Mouse (Mus musculus) hindbrain, embryonic 15.5 days (tissue): ENCODE data around the gene Apoc2. TPM values are rescaled to one million over a fixed set of nuclear protein-coding genes. Genes with fewer than 3 reads are reported as not detected.

ENCODE experiments used
- ATAC-seq: fragments of 200-750 bp; cut with Nextera tagmentation; 2 replicates; pipeline ENCODE4 v1.8.0; 2017; ENCODE audit warnings: low read depth, moderate number of reproducible peaks, moderate TSS enrichment; ENCODE audit not compliant: low FRiP score
- H3K27ac ChIP-seq: fragments of 300-500 bp; sonication (generic); replicated peaks from 2 replicates; pipeline ENCODE4 v1.5.1; 2015; ENCODE audit warnings: mild to moderate bottlenecking, inconsistent platforms
- H3K27me3 ChIP-seq: fragments of 300-500 bp; sonication (generic); 2 replicates; pipeline ENCODE4 v1.6.1; 2015; ENCODE audit warnings: control low read depth, inconsistent platforms
- H3K36me3 ChIP-seq: fragments of 300-500 bp; sonication (generic); 2 replicates; pipeline ENCODE4 v1.6.1; 2015; ENCODE audit warnings: control low read depth, inconsistent platforms
- H3K4me1 ChIP-seq: fragments of 300-500 bp; sonication (generic); replicated peaks from 2 replicates; pipeline ENCODE4 v1.6.1; 2015; ENCODE audit warnings: control low read depth, inconsistent platforms
- H3K4me2 ChIP-seq: fragments of 300-500 bp; sonication (generic); 2 replicates; pipeline ENCODE4 v1.6.1; 2015; ENCODE audit warnings: moderate library complexity, mild to moderate bottlenecking, inconsistent platforms
- H3K4me3 ChIP-seq: fragments of 300-500 bp; sonication (generic); 2 replicates; pipeline ENCODE4 v1.5.1; 2015; ENCODE audit warnings: mild to moderate bottlenecking, inconsistent platforms
- H3K9ac ChIP-seq: fragments of 300-500 bp; sonication (generic); 2 replicates; pipeline ENCODE4 v1.6.1; 2015; ENCODE audit warnings: inconsistent platforms
- H3K9me3 ChIP-seq: fragments of 300-500 bp; sonication (generic); 2 replicates; pipeline ENCODE4 v1.6.1; 2016; ENCODE audit warnings: control low read depth, inconsistent platforms
- WGBS: fragments of 180-500 bp; shearing (Covaris S2); methylation state at CpG from one replicate; pipeline ENCODE4 v1.1.7; 2015; 5-methylcytosine and 5-hydroxymethylcytosine counted together
- polyA plus RNA-seq: library from polyadenylated mRNA; unstranded; fragments of >200 nt; fragmentation: Nextera tagmentation; extraction: Ambion mirVana; gene quantifications from 2 replicates; pipeline ENCODE4 v1.2.1, GENCODE M21; 2015

Apoc2 gene
- polyA plus RNA-seq, 1 experiment from 2014 or later: 0.58 TPM

DNA sequence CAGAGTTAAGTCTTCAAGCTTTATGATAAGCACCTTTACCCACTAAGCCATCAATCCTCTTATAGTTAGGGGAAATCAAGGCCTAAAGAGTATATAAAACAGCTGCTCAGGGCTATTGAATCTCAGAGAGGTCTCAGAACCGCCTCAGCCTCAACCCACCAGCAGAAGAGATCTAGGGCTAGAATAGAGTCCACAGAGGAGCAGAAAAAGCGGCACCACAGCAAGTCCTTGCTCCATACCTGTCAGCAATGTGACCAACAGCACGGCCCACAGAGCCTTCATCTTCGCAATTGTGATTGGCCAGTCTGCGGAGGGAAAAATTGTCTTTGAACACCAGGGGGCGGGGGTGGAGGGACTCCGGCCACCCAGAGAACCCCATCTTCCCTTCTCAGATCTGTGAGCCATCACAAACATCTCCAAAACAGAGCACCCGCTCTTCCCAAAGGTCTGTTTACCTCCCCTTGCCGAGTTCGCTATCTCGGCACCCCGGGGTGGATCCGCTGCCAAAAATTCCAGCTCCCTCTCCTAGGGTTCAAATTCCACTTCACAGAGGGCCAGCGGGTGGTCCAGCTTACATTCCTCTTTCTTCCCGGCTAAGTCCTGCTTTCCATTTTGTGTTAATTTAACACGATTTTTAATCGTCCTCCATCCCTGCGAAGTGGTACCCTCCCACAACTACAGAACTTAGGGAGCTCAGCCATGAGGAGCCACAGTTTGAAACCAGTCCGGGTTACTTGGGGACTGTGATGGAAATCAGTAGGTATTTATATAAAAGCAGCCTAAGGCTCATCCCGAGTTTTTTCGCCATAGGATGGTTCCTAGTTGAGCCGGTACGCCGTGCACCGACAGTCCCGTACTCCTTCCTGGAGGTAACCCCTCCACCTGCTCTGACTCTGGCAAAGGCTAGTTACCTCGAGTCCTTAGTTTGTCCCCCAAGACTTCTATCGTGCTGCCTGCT is 20.5 kb upstream of the Apoc2 start:
- WGBS: 3% methylated on average over 28 of the region's 28 CpGs
- H3K4me1 ChIP-seq: peaks cover 18% of the 10 kb centered on the region
- H3K36me3 ChIP-seq: no peaks in the 10 kb centered on the region; the same call in 1 of the 2 replicates
- peak overlapping the region; percentile 54 for H3K27ac ChIP-seq
- peak overlapping the region; percentile 34 for H3K4me3 ChIP-seq
- ATAC-seq: no peak
- no peaks in the 10 kb centered on the region for H3K27me3 ChIP-seq
- H3K4me2 ChIP-seq: peak overlapping the region; percentile 58
- peak overlapping the region; percentile 30 for H3K9ac ChIP-seq
- H3K9me3 ChIP-seq: no peaks in the 10 kb centered on the region

DNA sequence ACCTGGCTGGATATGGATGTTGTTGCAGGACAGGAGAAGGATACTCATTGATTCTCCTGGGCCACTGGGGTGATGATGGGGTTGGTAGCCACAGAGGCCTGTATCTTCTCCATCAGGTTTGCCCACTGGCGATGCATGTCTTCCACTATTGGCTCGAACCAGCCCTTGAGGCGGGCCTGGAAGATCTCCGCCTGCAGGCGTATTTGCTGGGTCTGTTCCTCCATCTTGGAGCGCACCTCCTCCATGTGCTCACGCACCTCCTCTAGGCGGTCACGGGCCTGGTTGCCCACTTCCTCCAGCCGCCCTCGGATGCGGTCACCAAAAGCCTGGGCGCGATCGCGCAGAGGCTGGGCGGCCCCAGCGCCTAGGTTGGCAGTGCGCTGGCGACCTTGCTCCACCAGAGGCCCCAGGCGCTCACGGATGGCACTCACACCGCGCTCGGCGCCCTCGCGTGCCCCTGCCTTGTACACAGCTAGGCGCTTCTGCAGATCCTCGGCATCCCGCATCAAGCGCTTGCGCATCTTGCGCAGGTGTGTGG is 18.7 kb upstream of the Apoc2 start:
- Histone ChIP-seq H3K36me3 (no peaks in the 10 kb centered on the region), H3K4me3 (no peak overlapping the region), H3K4me2 (no peak overlapping the region), H3K27me3 (no peaks in the 10 kb centered on the region), H3K9me3 (no peaks in the 10 kb centered on the region), H3K27ac (no peak overlapping the region), H3K9ac (no peak overlapping the region), H3K4me1 (peaks cover 18% of the 10 kb centered on the region)
- no peak for ATAC-seq
- WGBS: 95% methylated on average over 34 of the region's 34 CpGs

DNA sequence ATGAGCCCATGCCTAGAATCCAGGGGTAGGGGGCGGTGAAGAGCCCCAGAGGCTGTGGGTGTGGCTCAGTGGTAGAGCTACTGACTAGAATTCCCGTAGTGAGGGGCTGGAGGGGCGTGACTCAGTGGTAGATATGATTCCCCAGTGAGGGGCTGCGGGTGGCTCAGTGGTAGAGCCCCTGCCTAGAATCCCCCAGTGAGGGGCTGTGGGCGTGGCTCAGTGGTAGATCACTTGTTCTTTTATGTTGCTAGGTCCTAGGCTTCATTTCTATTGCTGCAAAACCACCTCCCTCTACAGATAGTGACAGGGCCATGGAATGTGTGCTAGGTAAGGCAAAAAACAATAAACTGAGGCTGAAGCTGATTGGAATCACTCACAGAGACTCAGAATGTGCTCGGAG is 18.1 kb upstream of the Apoc2 start:
- H3K4me2 ChIP-seq: no peak overlapping the region
- no peaks in the 10 kb centered on the region for H3K36me3 ChIP-seq
- WGBS: 92% methylated on average over 6 of the region's 6 CpGs
- H3K27me3 ChIP-seq: no peaks in the 10 kb centered on the region
- H3K27ac ChIP-seq: no peak overlapping the region
- H3K9ac ChIP-seq: no peak overlapping the region
- H3K9me3 ChIP-seq: no peaks in the 10 kb centered on the region
- ATAC-seq: no peak
- H3K4me3 ChIP-seq: no peak overlapping the region
- peaks cover 18% of the 10 kb centered on the region for H3K4me1 ChIP-seq

DNA sequence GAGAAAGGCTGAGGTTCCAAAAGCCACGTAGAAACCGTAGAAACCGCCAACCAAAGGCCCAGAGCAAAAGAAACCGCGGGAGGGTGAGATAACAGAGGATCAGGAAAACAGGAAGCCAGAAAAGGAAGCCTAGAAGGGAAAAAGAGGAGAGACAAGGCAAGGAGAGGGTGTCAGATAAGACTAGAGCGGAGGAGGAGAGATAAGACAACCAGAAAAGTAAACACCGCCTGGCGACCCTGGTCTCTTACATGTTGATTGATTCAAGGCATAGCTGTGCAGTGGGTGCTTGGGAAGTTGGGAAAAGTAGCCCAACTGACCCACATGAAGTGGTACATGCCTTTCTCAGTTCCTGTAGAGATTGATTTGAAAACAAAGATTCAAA is 17.5 kb upstream of the Apoc2 start:
- Histone ChIP-seq H3K27ac (no peak overlapping the region), H3K4me3 (no peak overlapping the region), H3K9me3 (no peaks in the 10 kb centered on the region), H3K4me1 (peaks cover 18% of the 10 kb centered on the region), H3K9ac (no peak overlapping the region), H3K36me3 (no peaks in the 10 kb centered on the region), H3K4me2 (no peak overlapping the region), H3K27me3 (no peaks in the 10 kb centered on the region)
- 53% methylated on average over 8 of the region's 8 CpGs for WGBS
- no peak for ATAC-seq

DNA sequence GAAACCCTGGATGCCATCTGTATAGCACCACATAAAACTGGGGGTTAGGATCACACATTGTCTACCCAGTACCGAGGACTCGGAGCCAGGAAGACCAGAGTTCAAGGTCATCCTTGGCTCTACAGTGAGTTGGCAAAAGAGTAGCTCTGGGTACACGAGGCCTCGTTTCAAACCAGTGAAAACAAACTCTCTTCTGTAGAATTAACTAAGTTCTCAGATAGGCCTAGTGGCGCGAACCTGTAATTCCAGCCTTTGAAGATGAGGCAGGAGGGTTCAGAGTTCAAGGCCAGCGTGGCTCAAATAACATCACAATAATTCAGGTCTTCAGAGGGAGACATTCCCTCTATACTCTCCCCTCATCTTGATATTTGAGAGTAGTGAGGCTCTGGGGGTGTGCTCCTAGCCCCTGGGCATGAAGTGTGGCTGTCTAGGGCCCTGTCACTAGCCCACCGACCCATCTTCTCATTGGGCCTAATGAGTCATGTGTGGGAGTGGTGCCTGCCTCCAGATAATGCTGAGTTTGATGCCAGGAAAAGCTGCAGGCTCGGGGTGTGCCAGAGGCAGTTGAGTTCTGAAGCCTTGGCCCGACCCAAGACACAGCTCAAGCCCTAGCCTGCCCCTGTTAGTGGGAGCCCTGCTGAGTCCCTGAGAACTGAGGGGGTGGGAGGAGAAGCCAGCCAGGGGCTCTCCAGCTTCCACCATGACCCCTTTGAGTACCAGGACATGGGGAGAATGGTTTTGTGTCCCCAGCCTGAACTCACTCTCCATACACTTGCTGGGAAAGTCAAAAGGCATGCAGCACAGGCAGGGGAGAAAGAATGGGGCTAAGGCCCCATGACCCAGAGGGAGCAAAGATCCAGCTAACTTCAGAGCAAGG is 16.8 kb upstream of the Apoc2 start:
- no peak overlapping the region for H3K27ac ChIP-seq
- H3K4me3 ChIP-seq: no peak overlapping the region
- no peaks in the 10 kb centered on the region for H3K36me3 ChIP-seq
- no peak for ATAC-seq
- no peaks in the 10 kb centered on the region for H3K9me3 ChIP-seq
- H3K9ac ChIP-seq: no peak overlapping the region
- H3K4me2 ChIP-seq: no peak overlapping the region
- 87% methylated on average over 10 of the region's 10 CpGs for WGBS
- H3K4me1 ChIP-seq: peaks cover 17% of the 10 kb centered on the region
- no peaks in the 10 kb centered on the region for H3K27me3 ChIP-seq

DNA sequence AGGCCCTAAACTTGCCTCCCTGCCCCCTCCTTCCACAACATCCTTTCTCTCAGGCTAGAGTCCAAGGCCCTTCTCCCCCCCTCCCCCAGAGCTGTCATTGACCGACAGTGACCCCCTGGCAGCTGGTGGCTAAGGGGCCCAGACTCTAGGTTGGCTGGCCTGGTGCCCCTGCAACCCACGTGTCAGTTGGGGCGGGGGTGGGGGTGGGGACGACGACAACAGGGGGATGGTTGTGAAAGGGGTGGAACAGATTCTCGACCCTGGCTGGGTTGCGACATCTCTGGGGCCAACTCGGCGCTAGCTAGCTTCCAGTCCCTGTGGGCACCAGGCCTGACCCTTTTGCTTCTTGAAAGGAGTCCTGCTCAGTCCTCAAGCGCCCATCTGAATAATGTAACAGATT is 15.7 kb upstream of the Apoc2 start:
- Histone ChIP-seq H3K9me3 (no peaks in the 10 kb centered on the region), H3K27ac (peak overlapping the region; percentile 16; the same call in 1 of the 2 replicates)
- ATAC-seq: peak; percentile 60

DNA sequence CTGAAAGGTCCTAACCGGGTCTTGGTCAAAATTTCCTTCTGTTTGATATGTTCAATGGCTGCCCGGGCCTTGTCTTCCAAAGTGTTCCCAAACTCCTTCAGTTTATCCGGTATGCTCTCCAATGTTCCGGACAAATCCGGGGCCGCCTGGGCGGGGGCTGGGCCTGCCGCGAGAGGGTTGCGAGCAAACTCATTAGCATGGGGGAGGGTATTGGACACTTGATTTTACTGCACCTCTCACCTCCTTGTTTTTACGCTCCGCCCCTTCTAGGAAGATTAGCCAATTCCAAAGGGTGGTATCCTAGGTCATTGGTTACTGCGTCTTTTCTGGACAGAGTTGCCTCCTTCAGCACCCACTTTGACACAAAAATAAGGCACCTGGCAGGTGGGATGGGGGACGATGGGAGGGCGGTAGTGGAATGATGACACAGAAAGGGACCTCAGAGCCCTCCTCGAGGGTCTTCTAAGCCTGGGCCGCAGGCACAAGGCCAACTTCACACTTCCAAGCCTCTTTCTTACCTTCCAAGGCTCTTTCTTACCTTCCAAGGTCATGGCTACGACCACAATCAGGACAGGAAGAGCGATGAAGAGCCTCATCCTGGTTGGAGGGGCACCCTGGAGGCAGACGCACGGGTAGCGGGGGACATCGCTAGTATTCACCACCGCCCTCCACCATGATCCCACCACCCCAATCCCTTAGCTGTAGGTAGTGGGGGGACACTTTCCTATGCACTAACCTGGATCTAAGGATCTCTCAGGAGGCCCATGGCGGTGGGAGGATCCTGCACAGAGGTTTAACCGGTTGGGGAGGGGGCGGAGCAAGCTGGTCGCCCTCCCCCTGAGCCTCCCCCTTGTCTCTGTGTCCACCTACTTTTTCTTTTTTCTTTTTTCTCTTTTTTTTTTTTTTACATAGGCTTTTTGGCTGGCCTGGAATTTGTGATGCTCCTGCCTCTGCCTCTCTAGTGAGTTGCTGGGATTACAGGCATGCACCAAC is 14.4 kb upstream of the Apoc2 start, which contains the start of gene Apoc1:
TSS of gene Apoc1 (minus strand) at position 788 of the 993 bp plus-strand sequence.
- no peak for ATAC-seq
- Histone ChIP-seq H3K4me3 (no peak within 1 kb of the TSS), H3K9me3 (no peaks in the 10 kb centered on the region), H3K4me2 (no peak within 1 kb of the TSS), H3K36me3 (no peaks in the 10 kb centered on the region), H3K27ac (peak within 1 kb of the TSS; percentile 16; the same call in 1 of the 2 replicates), H3K9ac (no peak within 1 kb of the TSS), H3K27me3 (no peaks in the 10 kb centered on the region), H3K4me1 (no peaks in the 10 kb centered on the region)
- WGBS: 54% methylated on average over 28 of the region's 28 CpGs

More for the DNA sequence above, 15.7 kb upstream of the Apoc2 start:
- H3K4me2 ChIP-seq: no peak overlapping the region
- H3K9ac ChIP-seq: no peak overlapping the region
- H3K27me3 ChIP-seq: no peaks in the 10 kb centered on the region
- H3K4me1 ChIP-seq: peaks cover 6% of the 10 kb centered on the region
- 21% methylated on average over 10 of the region's 10 CpGs for WGBS
- H3K36me3 ChIP-seq: no peaks in the 10 kb centered on the region
- H3K4me3 ChIP-seq: no peak overlapping the region

DNA sequence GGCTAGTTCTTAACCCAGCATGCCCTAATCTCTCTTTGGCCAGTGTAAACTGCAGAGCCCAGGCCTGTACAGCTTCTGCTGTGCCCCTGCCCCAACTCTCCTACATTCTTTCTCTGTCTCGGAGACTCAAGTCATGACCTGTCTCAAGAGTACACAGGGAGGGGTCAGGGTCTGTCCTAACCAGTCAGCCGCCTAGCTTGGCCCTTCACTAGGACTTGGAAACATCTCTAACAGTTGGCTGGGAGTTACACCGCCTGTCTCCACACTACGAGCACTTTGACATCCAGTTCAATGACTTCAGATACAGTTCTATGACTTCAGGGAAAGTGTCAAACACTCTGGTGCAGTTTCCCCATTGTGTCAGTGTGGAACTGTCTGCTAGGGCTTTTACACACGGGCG is 13.7 kb upstream of the Apoc2 start:
- no peak overlapping the region for H3K9ac ChIP-seq
- 80% methylated on average over 6 of the region's 6 CpGs for WGBS
- no peak for ATAC-seq
- H3K4me1 ChIP-seq: no peaks in the 10 kb centered on the region
- H3K27me3 ChIP-seq: no peaks in the 10 kb centered on the region
- H3K9me3 ChIP-seq: no peaks in the 10 kb centered on the region
- no peak overlapping the region for H3K4me3 ChIP-seq
- no peak overlapping the region for H3K27ac ChIP-seq
- no peak overlapping the region for H3K4me2 ChIP-seq
- no peaks in the 10 kb centered on the region for H3K36me3 ChIP-seq

DNA sequence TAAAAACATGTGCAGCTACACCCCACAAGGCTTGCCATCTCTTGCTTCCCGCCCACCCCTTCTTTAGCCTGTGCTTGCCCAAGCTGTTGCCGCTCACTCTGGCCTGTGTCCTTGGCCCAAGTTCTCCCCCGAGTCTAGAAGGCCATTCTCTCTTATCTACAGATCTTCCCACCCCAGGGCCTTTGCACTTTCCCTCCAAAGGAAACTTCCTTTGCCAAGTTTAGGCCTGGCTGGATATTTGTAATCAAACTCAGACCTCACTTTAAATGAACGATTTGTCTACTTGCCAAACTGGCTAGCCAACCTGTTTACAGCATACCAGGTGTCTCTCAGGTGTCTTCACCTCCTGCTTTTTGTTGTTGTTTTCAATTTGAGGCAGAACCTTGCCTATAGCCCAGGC is 13.1 kb upstream of the Apoc2 start:
- WGBS: 91% methylated on average over 4 of the region's 4 CpGs
- no peaks in the 10 kb centered on the region for H3K36me3 ChIP-seq
- no peak overlapping the region for H3K4me3 ChIP-seq
- H3K4me2 ChIP-seq: no peak overlapping the region
- H3K27ac ChIP-seq: no peak overlapping the region
- H3K4me1 ChIP-seq: no peaks in the 10 kb centered on the region
- no peaks in the 10 kb centered on the region for H3K27me3 ChIP-seq
- no peaks in the 10 kb centered on the region for H3K9me3 ChIP-seq
- no peak overlapping the region for H3K9ac ChIP-seq
- no peak for ATAC-seq

DNA sequence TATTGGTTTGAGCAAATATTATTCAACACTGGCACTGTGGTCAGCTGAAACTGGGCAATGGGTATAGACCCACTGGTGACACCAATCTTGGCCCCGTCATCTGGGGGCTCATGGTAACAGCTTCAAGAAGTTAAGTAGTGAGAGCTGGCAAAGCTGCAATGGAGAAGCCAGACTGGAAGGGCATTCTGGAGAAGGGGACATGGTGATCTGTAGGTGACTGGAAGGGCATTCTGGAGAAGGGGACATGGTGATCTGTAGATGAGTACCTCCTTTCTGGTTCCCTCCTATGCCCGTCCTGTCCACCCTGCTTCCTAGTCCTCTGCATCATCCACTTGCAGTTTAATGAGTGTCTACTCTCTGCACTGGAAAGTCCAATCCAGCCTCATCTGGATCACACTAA is 10.9 kb upstream of the Apoc2 start:
- no peak overlapping the region for H3K4me2 ChIP-seq
- no peaks in the 10 kb centered on the region for H3K9me3 ChIP-seq
- H3K27ac ChIP-seq: no peak overlapping the region
- no peaks in the 10 kb centered on the region for H3K36me3 ChIP-seq
- WGBS: 100% methylated on average over 2 of the region's 2 CpGs
- H3K9ac ChIP-seq: no peak overlapping the region
- H3K4me3 ChIP-seq: no peak overlapping the region
- no peaks in the 10 kb centered on the region for H3K27me3 ChIP-seq
- ATAC-seq: no peak
- H3K4me1 ChIP-seq: no peaks in the 10 kb centered on the region

DNA sequence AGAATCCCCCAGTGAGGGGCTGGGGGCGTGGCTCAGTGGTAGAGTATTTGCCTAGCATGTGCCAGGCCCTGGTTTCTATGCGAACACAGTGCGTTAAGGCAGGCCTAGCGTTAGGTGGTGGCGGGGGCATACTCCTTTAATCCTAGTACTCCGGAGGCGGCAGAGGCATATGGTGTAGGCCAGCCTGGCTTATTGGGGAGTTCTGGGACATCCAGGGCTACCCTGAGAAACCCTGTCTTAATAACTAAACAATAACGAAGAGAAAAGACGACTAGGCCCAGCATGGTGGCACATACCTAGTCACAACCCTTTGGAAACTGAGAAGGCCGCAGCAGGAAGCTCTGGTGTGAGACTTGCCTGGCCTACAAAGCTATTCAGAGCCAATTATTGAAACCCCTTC is 10.4 kb upstream of the Apoc2 start:
- Histone ChIP-seq H3K9me3 (no peaks in the 10 kb centered on the region), H3K4me2 (no peak overlapping the region), H3K4me3 (no peak overlapping the region), H3K27ac (no peak overlapping the region), H3K4me1 (no peaks in the 10 kb centered on the region), H3K9ac (no peak overlapping the region), H3K27me3 (no peaks in the 10 kb centered on the region), H3K36me3 (no peaks in the 10 kb centered on the region)
- 92% methylated on average over 10 of the region's 10 CpGs for WGBS
- no peak for ATAC-seq
